Mouse (Mus musculus): ENCODE data around the gene Plod3. TPM values are rescaled to one million over a fixed set of nuclear protein-coding genes. Genes with fewer than 3 reads are reported as not detected.

Gene Plod3
- polyA plus RNA-seq, 1 experiment from 2014 or later, result 11.1 TPM

DNA sequence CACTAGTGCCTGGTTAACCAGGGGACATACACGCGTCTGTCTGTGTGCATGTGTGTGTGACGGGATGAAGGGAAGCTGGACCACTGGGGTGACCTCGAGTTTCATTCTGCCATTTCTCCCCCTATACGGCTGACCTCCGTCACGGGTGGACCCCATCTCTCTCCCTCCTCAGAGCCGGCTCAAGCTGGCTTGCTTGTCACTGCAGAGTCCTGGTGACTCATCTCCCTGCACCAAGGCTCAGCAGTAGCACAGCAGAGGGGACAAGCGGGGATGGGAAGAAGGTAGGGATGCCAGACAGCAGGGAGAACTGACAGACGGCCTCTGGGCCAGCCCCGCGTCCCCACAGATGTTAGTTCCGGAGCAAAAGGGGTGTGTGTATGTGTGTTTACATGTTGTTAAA lies 49.4 kb downstream of the Plod3 start:
- no peak for ATAC-seq
- WGBS, result 82% methylated on average over 13 of the region's 13 CpGs
- Histone ChIP-seq H3K9me3 (ENCODE audit: control insufficient read depth) (no peaks in the 10 kb centered on the region), H3K36me3 (ENCODE audit: control insufficient read depth, insufficient read depth) (peaks cover 55% of the 10 kb centered on the region), H3K27me3 (replicated peaks; ENCODE audit: control insufficient read depth, insufficient read depth, low read length) (peaks cover 9% of the 10 kb centered on the region), H3K27ac (ENCODE audit: low read depth, low read length) (no peak overlapping the region), H3K4me3 (ENCODE audit: low read depth, low read length) (no peak overlapping the region), H3K4me1 (replicated peaks; ENCODE audit: control insufficient read depth, insufficient read depth, low read length) (peaks cover 8% of the 10 kb centered on the region; the same call in 1 of the 2 replicates), H3K9ac (ENCODE audit: low read depth, low read length) (no peak overlapping the region), H3K4me2 (replicated peaks; ENCODE audit: low read depth) (no peak overlapping the region)
- no peak for TF ChIP-seq CTCF (IDR thresholded peaks at IDR 0.05; ENCODE audit: low read depth)

DNA sequence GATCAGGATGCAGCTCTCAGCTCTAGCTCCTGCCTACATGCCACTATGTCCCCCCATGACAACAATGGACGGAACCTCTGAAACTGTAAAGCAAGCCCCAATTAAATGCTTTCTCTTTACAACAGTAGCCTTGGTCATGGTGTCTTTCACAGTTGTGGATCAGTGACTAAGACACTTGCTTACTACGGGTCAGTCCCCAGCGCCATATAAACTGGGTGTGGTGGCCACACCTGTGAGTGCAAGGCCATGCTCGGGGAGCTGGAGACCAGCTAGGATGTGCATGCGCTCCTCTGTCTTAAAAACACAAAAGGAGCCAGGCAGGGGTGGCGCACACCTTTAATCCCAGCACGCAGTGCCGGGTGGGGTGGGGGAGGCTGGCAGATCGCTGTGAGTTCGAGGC lies 52.6 kb downstream of the Plod3 start:
- Histone ChIP-seq H3K4me2 (replicated peaks; ENCODE audit: low read depth) (no peak overlapping the region), H3K27me3 (replicated peaks; ENCODE audit: control insufficient read depth, insufficient read depth, low read length) (no peaks in the 10 kb centered on the region), H3K9ac (ENCODE audit: low read depth, low read length) (no peak overlapping the region), H3K4me1 (replicated peaks; ENCODE audit: control insufficient read depth, insufficient read depth, low read length) (no peaks in the 10 kb centered on the region), H3K27ac (ENCODE audit: low read depth, low read length) (no peak overlapping the region), H3K36me3 (ENCODE audit: control insufficient read depth, insufficient read depth) (peaks cover 69% of the 10 kb centered on the region), H3K9me3 (ENCODE audit: control insufficient read depth) (no peaks in the 10 kb centered on the region), H3K4me3 (ENCODE audit: low read depth, low read length) (no peak overlapping the region)
- ATAC-seq, result peak; percentile 64; the same call in 1 of the 2 replicates
- WGBS, result 71% methylated on average over 10 of the region's 10 CpGs
- no peak for TF ChIP-seq CTCF (IDR thresholded peaks at IDR 0.05; ENCODE audit: low read depth)

DNA sequence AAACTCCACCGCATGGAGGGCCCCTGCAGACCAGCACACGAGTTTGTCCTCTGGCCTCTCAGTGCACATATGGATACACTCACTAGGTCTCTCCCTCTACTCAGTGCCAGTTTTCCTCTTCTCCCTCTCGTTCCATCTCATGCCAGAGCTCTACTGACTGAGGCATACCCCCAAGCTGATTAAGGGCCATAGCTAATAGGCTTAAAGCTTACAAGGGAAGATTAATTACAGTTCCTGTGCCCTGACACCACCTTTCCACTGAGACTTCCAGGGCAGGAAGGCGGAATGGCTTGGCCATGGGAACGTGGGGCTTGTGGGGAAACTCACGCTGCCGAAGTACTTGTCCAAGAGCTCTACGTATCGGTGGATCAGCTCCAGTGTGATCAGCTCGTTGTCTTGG lies 54.6 kb downstream of the Plod3 start:
- H3K4me1 ChIP-seq (replicated peaks; ENCODE audit: control insufficient read depth, insufficient read depth, low read length), result 0 out of 2 replicates have a peak, but pooled peaks cover 5% of the 10 kb centered on the region
- no peak overlapping the region for H3K27ac ChIP-seq (ENCODE audit: low read depth, low read length)
- TF ChIP-seq CTCF (IDR thresholded peaks at IDR 0.05; ENCODE audit: low read depth), result no peak
- no peaks in the 10 kb centered on the region for H3K9me3 ChIP-seq (ENCODE audit: control insufficient read depth)
- no peak overlapping the region for H3K4me3 ChIP-seq (ENCODE audit: low read depth, low read length)
- no peak overlapping the region for H3K4me2 ChIP-seq (replicated peaks; ENCODE audit: low read depth)
- no peak overlapping the region for H3K9ac ChIP-seq (ENCODE audit: low read depth, low read length)
- peaks cover 54% of the 10 kb centered on the region for H3K36me3 ChIP-seq (ENCODE audit: control insufficient read depth, insufficient read depth)
- no peaks in the 10 kb centered on the region for H3K27me3 ChIP-seq (replicated peaks; ENCODE audit: control insufficient read depth, insufficient read depth, low read length)
- ATAC-seq, result no peak
- 86% methylated on average over 10 of the region's 10 CpGs for WGBS

DNA sequence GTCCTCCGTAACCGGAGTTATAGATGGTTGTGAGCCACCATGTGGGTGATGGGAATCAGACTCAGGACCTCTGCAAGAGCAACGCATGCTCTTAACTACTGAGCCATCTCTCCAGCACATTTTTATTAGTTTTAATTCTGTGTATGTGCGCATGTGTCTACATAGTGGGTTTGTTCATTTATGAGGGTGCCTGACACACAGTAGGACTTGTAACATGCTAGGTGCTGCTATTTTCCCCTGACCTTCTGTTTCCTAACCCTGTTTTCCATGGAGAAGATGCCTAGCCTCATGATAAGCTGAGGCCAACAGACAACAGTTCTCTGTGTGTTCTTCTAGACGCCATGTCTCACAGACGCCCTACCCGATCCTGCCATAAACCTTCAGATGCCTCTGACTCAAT lies 57.2 kb downstream of the Plod3 start:
- TF ChIP-seq CTCF (IDR thresholded peaks at IDR 0.05; ENCODE audit: low read depth), result no peak
- 88% methylated on average over 7 of the region's 7 CpGs for WGBS
- H3K4me3 ChIP-seq (ENCODE audit: low read depth, low read length), result no peak overlapping the region

DNA sequence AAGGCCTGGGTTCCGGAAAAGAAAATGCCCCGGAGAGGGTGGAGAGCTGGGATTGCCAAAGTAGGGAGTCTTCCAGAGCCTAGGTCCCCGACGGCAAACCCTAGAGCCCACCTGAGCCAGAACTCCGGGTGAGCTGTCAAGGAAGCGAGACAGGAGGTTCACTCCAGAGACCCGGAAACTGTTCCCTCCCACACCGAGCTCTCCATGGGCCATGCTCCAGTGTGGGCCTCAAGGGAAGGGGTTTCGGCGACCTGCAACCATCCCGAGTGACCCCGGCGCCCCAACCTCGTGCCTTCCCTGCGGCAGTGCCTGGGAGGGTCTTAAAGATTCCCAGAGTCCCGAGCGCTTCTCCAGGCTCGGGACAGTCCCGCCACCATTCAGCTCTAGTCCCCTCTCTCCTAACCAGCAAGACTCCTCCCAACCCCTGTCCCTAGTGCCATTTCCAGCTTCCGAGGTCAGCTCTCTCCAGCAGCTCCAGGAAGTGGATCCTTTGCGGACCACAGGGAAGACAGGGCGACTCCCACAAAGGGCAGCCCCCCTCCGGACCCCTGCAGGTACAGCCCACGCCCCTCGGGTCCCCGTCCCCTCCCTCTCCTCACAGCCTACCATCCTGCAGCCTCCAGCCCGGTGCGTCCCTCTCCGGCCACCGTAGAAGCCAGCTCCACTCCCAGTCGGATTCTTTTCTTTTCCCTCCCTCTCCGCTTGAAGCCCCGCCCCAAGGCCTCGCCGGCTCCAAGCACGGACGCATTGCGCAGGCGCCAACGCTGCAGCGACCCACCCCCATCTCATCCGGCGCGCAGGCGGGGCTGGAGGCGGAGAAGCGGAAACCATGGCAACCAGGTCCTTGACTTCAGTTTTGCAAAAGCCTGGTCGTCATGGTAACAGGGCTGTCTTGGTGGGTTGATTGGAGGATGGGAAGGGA lies 58.8 kb downstream of the Plod3 start, which contains the start of gene Ap1s1:
Ap1s1 (minus strand) TSS at position 734 of the 922 bp plus-strand sequence.
- Histone ChIP-seq H3K9me3 (ENCODE audit: control insufficient read depth) (no peaks in the 10 kb centered on the region), H3K27me3 (replicated peaks; ENCODE audit: control insufficient read depth, insufficient read depth, low read length) (no peaks in the 10 kb centered on the region), H3K36me3 (ENCODE audit: control insufficient read depth, insufficient read depth) (peaks cover 17% of the 10 kb centered on the region), H3K9ac (ENCODE audit: low read depth, low read length) (peak within 1 kb of the TSS; percentile 73), H3K4me2 (replicated peaks; ENCODE audit: low read depth) (peak within 1 kb of the TSS; percentile 90), H3K4me3 (ENCODE audit: low read depth, low read length) (peak within 1 kb of the TSS; percentile 85), H3K4me1 (replicated peaks; ENCODE audit: control insufficient read depth, insufficient read depth, low read length) (0 out of 2 replicates have a peak, but pooled peaks cover 5% of the 10 kb centered on the region), H3K27ac (ENCODE audit: low read depth, low read length) (peak within 1 kb of the TSS; percentile 72)
- TF ChIP-seq CTCF (IDR thresholded peaks at IDR 0.05; ENCODE audit: low read depth), result no peak
- WGBS, result under 1% methylated on average over 48 of the region's 48 CpGs
- ATAC-seq, result peak; percentile 88

More for the DNA sequence above, 57.2 kb downstream of the Plod3 start:
- no peak overlapping the region for H3K27ac ChIP-seq (ENCODE audit: low read depth, low read length)
- peaks cover 31% of the 10 kb centered on the region for H3K36me3 ChIP-seq (ENCODE audit: control insufficient read depth, insufficient read depth)
- no peaks in the 10 kb centered on the region for H3K27me3 ChIP-seq (replicated peaks; ENCODE audit: control insufficient read depth, insufficient read depth, low read length)
- 0 out of 2 replicates have a peak, but pooled peaks cover 5% of the 10 kb centered on the region for H3K4me1 ChIP-seq (replicated peaks; ENCODE audit: control insufficient read depth, insufficient read depth, low read length)
- no peak for ATAC-seq
- H3K4me2 ChIP-seq (replicated peaks; ENCODE audit: low read depth), result no peak overlapping the region
- no peak overlapping the region for H3K9ac ChIP-seq (ENCODE audit: low read depth, low read length)
- H3K9me3 ChIP-seq (ENCODE audit: control insufficient read depth), result no peaks in the 10 kb centered on the region

MicroRNAs within 50 kb of the gene (microRNA counts, 519-probe panel; counts per million panel counts)
- not detected for microRNA mmu-miR-702

Small RNA genes lying within 50 kb of the gene (microRNA-seq; reads per million reads assigned to microRNA genes)
- 12.5 reads per million, percentile 23 among the genes with 10 or more reads in this experiment for gene Mir702

Other genes starting within 250 kb of the Plod3 start
- 2.2 and 2.7 TPM in 2 replicates for gene Col26a1, start 103.8 kb upstream of the Plod3 start, polyA plus RNA-seq (2015; fragmentation: Nextera tagmentation; extraction: Ambion mirVana)
- gene Ift22, start 78.9 kb upstream of the Plod3 start, polyA plus RNA-seq (2015; fragmentation: Nextera tagmentation; extraction: Ambion mirVana), result 24.7 and 25.2 TPM in 2 replicates
- gene Fis1, start 33.7 kb upstream of the Plod3 start, polyA plus RNA-seq (2015; fragmentation: Nextera tagmentation; extraction: Ambion mirVana), result 318 and 324 TPM in 2 replicates
- 29.5 and 31.2 TPM in 2 replicates for gene Cldn15, start 20.4 kb upstream of the Plod3 start, polyA plus RNA-seq (2015; fragmentation: Nextera tagmentation; extraction: Ambion mirVana)
- 84.6 and 91.1 TPM in 2 replicates for gene Znhit1, start 1.0 kb downstream of the Plod3 start, polyA plus RNA-seq (2015; fragmentation: Nextera tagmentation; extraction: Ambion mirVana)
- gene Vgf, start 39.4 kb downstream of the Plod3 start, polyA plus RNA-seq (2015; fragmentation: Nextera tagmentation; extraction: Ambion mirVana), result 1.3 and 1.6 TPM in 2 replicates
- gene Ap1s1, start 59.1 kb downstream of the Plod3 start, polyA plus RNA-seq (2015; fragmentation: Nextera tagmentation; extraction: Ambion mirVana), result 229 and 232 TPM in 2 replicates
- gene Serpine1, start 85.2 kb downstream of the Plod3 start, polyA plus RNA-seq (2015; fragmentation: Nextera tagmentation; extraction: Ambion mirVana), result 0.20 and 0.22 TPM in 2 replicates
- gene Trim56, start 129.2 kb downstream of the Plod3 start, polyA plus RNA-seq (2015; fragmentation: Nextera tagmentation; extraction: Ambion mirVana), result 7.3 and 7.7 TPM in 2 replicates
- 42.9 and 45.0 TPM in 2 replicates for gene Muc3, start 162.3 kb downstream of the Plod3 start, polyA plus RNA-seq (2015; fragmentation: Nextera tagmentation; extraction: Ambion mirVana)
- 17.1 and 18.0 TPM in 2 replicates for gene Muc3a, start 225.4 kb downstream of the Plod3 start, polyA plus RNA-seq (2015; fragmentation: Nextera tagmentation; extraction: Ambion mirVana)